Mouse (Mus musculus) brain, embryonic 14.5 days (tissue): ENCODE data around the gene Magi2.

Experiments
- CTCF ChIP-seq: fragments of 200-500 bp; IDR thresholded peaks from 2 replicates; pipeline ENCODE4 v1.5.1; 2012; ENCODE audit warnings: inconsistent platforms, mild to moderate bottlenecking, moderate library complexity, borderline replicate concordance; ENCODE audit not compliant: insufficient read depth, insufficient read length; ENCODE audit errors: extremely low read depth
- POLR2A ChIP-seq: fragments of 200-500 bp; IDR thresholded peaks from 2 replicates; pipeline ENCODE4 v1.6.1; 2012; ENCODE audit warnings: mild to moderate bottlenecking, inconsistent platforms, borderline replicate concordance; ENCODE audit not compliant: poor library complexity, insufficient read depth, insufficient read length, severe bottlenecking; ENCODE audit errors: extremely low read depth

- TF ChIP-seq CTCF (no peak), POLR2A (no peak)
These were observed 724.3 kb downstream of the Magi2 start for GRCm38 (mm10) chr5:19951102-19951501.
